ENCODE assay signal across 23 mouse cellular contexts in genomic region chr16:14110922-14111321, GRCm38 (mm10). TPM values are rescaled to one million over a fixed set of nuclear protein-coding genes. Genes with fewer than 3 reads are reported as not detected.
DNase-seq lines count a peak whose midpoint lies in the region; ATAC-seq and TF ChIP-seq lines count a peak whose summit lies in the region.
"Had no signal": no experiment of that assay in that cellular context is flagged by ENCODE, and none has a peak within 500 bp of the region (broad histone marks: within the 10 kb centered on the region; RNA-seq: fewer than 3 reads in every experiment).

No protein-coding gene starts in this region.

- ATAC-seq in megakaryocyte, adult 5-6 weeks (ENCODE audit: poor library complexity, severe bottlenecking), result peak; percentile 41; the same call in 1 of the 2 replicates
- ATAC-seq in neural tube, embryonic 15.5 days (ENCODE audit: low FRiP score), result no peak
- ATAC-seq: forebrain, embryonic 16.5 days; inflammation-experienced regulatory T-cells, adult 6 months had no signal

- peak overlapping the region; percentile 46; the same call in 1 of the 2 replicates for H3K27ac ChIP-seq in layer of hippocampus, adult 2 months
- H3K27ac ChIP-seq in bone marrow macrophage, adult 2 months (ENCODE audit: insufficient read depth, low read depth, low read length), result peak overlapping the region; percentile 96
- no peak overlapping the region for H3K27ac ChIP-seq in neural tube, embryonic 15.5 days (replicated peaks)
- H3K27ac ChIP-seq: hindbrain, embryonic 10.5 days; hindbrain, embryonic 15.5 days; left cerebral cortex, adult 2 months; limb, embryonic 12.5 days had no signal

- H3K9ac ChIP-seq in neural tube, embryonic 15.5 days (replicated peaks), result no peak overlapping the region
- H3K9ac ChIP-seq: hindbrain, embryonic 15.5 days; limb, embryonic 12.5 days had no signal

- no peak for TF ChIP-seq POLR2A in bone marrow macrophage, adult 2 months (IDR thresholded peaks at IDR 0.05; ENCODE audit: borderline replicate concordance, low read depth, low read length)

- H3K36me3 ChIP-seq in neural tube, embryonic 15.5 days, result peaks cover 64% of the 10 kb centered on the region

- DNase-seq in layer of hippocampus, adult 2 months (ENCODE audit: low spot score in 2 of 2), result no peak
- no peak for DNase-seq in layer of hippocampus, adult 9-10 months (ENCODE audit: low spot score)
- peak; percentile 87 for DNase-seq in 416B (ENCODE audit: low read depth)
- no peak for DNase-seq in adrenal gland, adult (ENCODE audit: inconsistent age in 2 of 2, low spot score in 1 of 2)
- DNase-seq: adrenal gland, postnatal 25 days; cerebellum, adult 18-20 months; cerebellum, postnatal 25 days; heart, postnatal 14 days; kidney, adult 11 months; kidney, postnatal 14 days; midbrain, embryonic 14.5 days; retina, postnatal 1 day; right cerebral cortex, postnatal 25 days; thymus, postnatal 25 days had no signal

- peaks cover 43% of the 10 kb centered on the region for H3K4me1 ChIP-seq in bone marrow macrophage, adult 2 months (ENCODE audit: control insufficient read depth, insufficient read depth, low read length)
- no peaks in the 10 kb centered on the region for H3K4me1 ChIP-seq in neural tube, embryonic 15.5 days
- H3K4me1 ChIP-seq: hindbrain, embryonic 10.5 days; hindbrain, embryonic 15.5 days; limb, embryonic 12.5 days had no signal

- H3K4me2 ChIP-seq in neural tube, embryonic 15.5 days, result no peak overlapping the region
- H3K4me2 ChIP-seq: hindbrain, embryonic 15.5 days; limb, embryonic 12.5 days had no signal

- no peak for TF ChIP-seq CTCF in layer of hippocampus, adult 2 months (conservative IDR thresholded peaks at IDR 0.05)
- TF ChIP-seq CTCF in bone marrow macrophage, adult 2 months (IDR thresholded peaks at IDR 0.05; ENCODE audit: low read depth, low read length), result no peak

- no peak overlapping the region for H3K4me3 ChIP-seq in layer of hippocampus, adult 2 months
- H3K4me3 ChIP-seq in bone marrow macrophage, adult 2 months (ENCODE audit: insufficient read depth, low read length), result no peak overlapping the region
- H3K4me3 ChIP-seq in neural tube, embryonic 15.5 days (replicated peaks), result no peak overlapping the region
- H3K4me3 ChIP-seq: hindbrain, embryonic 10.5 days; hindbrain, embryonic 15.5 days; left cerebral cortex, adult 2 months; limb, embryonic 12.5 days had no signal

- H3K9me3 ChIP-seq in neural tube, embryonic 15.5 days (replicated peaks), result no peaks in the 10 kb centered on the region
- H3K9me3 ChIP-seq: hindbrain, embryonic 10.5 days; hindbrain, embryonic 15.5 days; limb, embryonic 12.5 days had no signal

- 79% methylated on average over 2 of the region's 2 CpGs for WGBS in neural tube, embryonic 15.5 days

- no peaks in the 10 kb centered on the region for H3K27me3 ChIP-seq in neural tube, embryonic 15.5 days (replicated peaks)
- H3K27me3 ChIP-seq: hindbrain, embryonic 15.5 days; limb, embryonic 12.5 days had no signal

RNA-seq across cellular contexts. Expression of gene Nde1, which starts 52.2 kb away (rescaled TPM):
- 10 to 100 TPM; 30.9 to 32.6 TPM for total RNA-seq in layer of hippocampus, adult 2 months (2021)
- polyA plus RNA-seq in bone marrow macrophage, adult 2 months (2012; ENCODE audit: insufficient read depth, insufficient read length, missing spikeins), result 67.5 and 69.0 TPM in 2 replicates
- 41.4 and 42.3 TPM in 2 replicates for total RNA-seq in megakaryocyte, adult 5-6 weeks (2015)
- total RNA-seq in megakaryocyte, adult 5-6 weeks (2017), result 73.0 and 88.6 TPM in 2 replicates
- 18.5 and 36.8 TPM in 2 replicates for polyA plus RNA-seq in neural tube, embryonic 15.5 days (2015; fragmentation: Nextera tagmentation; extraction: Ambion mirVana)

RNA-seq across cellular contexts. Expression of gene Marf1, which starts 52.2 kb away (rescaled TPM):
- 100 to 1,000 TPM; 134 to 138 TPM for total RNA-seq in layer of hippocampus, adult 2 months (2021)
- polyA plus RNA-seq in bone marrow macrophage, adult 2 months (2012; ENCODE audit: insufficient read depth, insufficient read length, missing spikeins), result 57.7 and 62.3 TPM in 2 replicates
- 41.1 and 46.4 TPM in 2 replicates for total RNA-seq in megakaryocyte, adult 5-6 weeks (2015)
- 27.9 and 34.8 TPM in 2 replicates for total RNA-seq in megakaryocyte, adult 5-6 weeks (2017)
- 14.6 and 15.9 TPM in 2 replicates for polyA plus RNA-seq in neural tube, embryonic 15.5 days (2015; fragmentation: Nextera tagmentation; extraction: Ambion mirVana)
